Mouse (Mus musculus) forebrain, embryonic 15.5 days (tissue): ENCODE measurements around the gene S100a7a. TPM values are rescaled to one million over a fixed set of nuclear protein-coding genes. Genes with fewer than 3 reads are reported as not detected.

ENCODE experiments used
- ATAC-seq: fragments of 200-750 bp; cut with Nextera tagmentation; replicated peaks from 2 replicates; pipeline ENCODE4 v1.8.0; 2017; ENCODE audit warnings: mild to moderate bottlenecking, moderate TSS enrichment, moderate library complexity
- H3K27ac ChIP-seq: fragments of 300-500 bp; sonication (generic); replicated peaks from 2 replicates; pipeline ENCODE4 v1.5.1; 2015; ENCODE audit warnings: mild to moderate bottlenecking, inconsistent platforms
- H3K27me3 ChIP-seq: fragments of 300-500 bp; sonication (generic); 2 replicates; pipeline ENCODE4 v1.6.1; 2015; ENCODE audit warnings: inconsistent platforms
- H3K36me3 ChIP-seq: fragments of 300-500 bp; sonication (generic); 2 replicates; pipeline ENCODE4 v1.6.1; 2015; ENCODE audit warnings: mild to moderate bottlenecking, inconsistent platforms
- H3K4me1 ChIP-seq: fragments of 300-500 bp; sonication (generic); 2 replicates; pipeline ENCODE4 v1.6.1; 2015; ENCODE audit warnings: inconsistent platforms
- H3K4me2 ChIP-seq: fragments of 300-500 bp; sonication (generic); replicated peaks from 2 replicates; pipeline ENCODE4 v1.6.1; 2015; ENCODE audit warnings: mild to moderate bottlenecking, inconsistent platforms
- H3K4me3 ChIP-seq: fragments of 300-500 bp; sonication (generic); 2 replicates; pipeline ENCODE4 v1.5.1; 2015; ENCODE audit warnings: mild to moderate bottlenecking, inconsistent platforms
- H3K9ac ChIP-seq: fragments of 300-500 bp; sonication (generic); replicated peaks from 2 replicates; pipeline ENCODE4 v1.6.1; 2015; ENCODE audit warnings: mild to moderate bottlenecking, inconsistent platforms
- H3K9me3 ChIP-seq: fragments of 300-500 bp; sonication (generic); 2 replicates; pipeline ENCODE4 v1.6.1; 2016; ENCODE audit warnings: inconsistent platforms
- WGBS: fragments of 180-500 bp; shearing (Covaris S2); methylation state at CpG from one replicate; pipeline ENCODE4 v1.1.7; 2015; ENCODE audit warnings: mixed read lengths; 5-methylcytosine and 5-hydroxymethylcytosine counted together
- polyA plus RNA-seq: library from polyadenylated mRNA; unstranded; fragments of >200 nt; fragmentation: Nextera tagmentation; extraction: Ambion mirVana; gene quantifications from 2 replicates; pipeline ENCODE4 v1.2.1, GENCODE M21; 2015

Gene S100a7a
- polyA plus RNA-seq: not detected in 2 replicates

DNA sequence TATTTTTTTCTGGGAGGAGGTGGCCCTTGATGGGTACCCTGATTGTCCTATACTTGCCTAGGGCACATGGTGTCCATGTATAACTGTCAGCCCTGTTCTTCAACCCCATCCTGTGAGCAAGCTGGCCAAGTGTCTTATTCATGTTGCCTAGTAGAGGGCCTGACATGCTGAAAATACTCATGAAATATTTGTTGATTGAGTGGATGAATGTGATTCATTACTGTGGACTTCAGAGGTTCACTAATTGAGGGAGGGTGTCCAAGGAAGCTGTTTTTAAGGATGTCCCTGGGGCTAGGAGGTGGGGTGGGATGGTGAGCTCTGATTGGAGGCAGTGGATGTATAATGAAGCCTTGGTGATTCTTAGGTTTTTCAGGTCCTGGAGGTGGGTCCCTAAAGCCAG is at the start of gene S100a7a:
S100a7a (plus strand) TSS at position 301 of the 400 bp plus-strand sequence.
- Histone ChIP-seq H3K4me1 (no peaks in the 10 kb centered on the region), H3K4me2 (no peak within 1 kb of the TSS), H3K27me3 (no peaks in the 10 kb centered on the region), H3K9me3 (no peaks in the 10 kb centered on the region), H3K36me3 (no peaks in the 10 kb centered on the region), H3K9ac (no peak within 1 kb of the TSS), H3K27ac (no peak within 1 kb of the TSS), H3K4me3 (no peak within 1 kb of the TSS)
- no peak for ATAC-seq

DNA sequence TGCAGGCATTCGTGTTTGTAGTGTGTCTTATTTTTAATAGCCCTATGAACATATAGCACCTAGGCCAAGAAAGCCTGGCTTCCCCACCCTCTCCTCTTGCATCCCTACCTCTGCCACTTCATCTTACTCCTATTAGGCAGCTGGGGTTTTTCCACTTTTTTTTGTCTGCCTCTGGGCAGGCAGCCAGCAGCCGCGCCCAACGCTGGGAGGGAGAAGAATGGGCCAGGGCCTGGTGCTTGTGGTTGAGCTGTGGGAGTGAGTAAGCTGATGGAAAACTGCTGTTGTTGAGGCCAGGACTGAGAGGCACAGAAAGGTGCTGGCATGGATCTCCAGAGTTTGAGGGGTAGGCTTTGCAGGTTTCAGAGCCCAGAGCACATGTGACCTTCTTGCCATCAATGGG is 49.4 kb upstream of the S100a7a start:
- WGBS: 18% methylated on average over 4 of the region's 4 CpGs
- Histone ChIP-seq H3K27ac (peak overlapping the region; percentile 41; the same call in 1 of the 2 replicates), H3K4me1 (peaks cover 12% of the 10 kb centered on the region), H3K36me3 (no peaks in the 10 kb centered on the region), H3K9me3 (no peaks in the 10 kb centered on the region), H3K4me3 (no peak overlapping the region), H3K4me2 (no peak overlapping the region), H3K27me3 (no peaks in the 10 kb centered on the region), H3K9ac (no peak overlapping the region)
- peak; percentile 79 for ATAC-seq

DNA sequence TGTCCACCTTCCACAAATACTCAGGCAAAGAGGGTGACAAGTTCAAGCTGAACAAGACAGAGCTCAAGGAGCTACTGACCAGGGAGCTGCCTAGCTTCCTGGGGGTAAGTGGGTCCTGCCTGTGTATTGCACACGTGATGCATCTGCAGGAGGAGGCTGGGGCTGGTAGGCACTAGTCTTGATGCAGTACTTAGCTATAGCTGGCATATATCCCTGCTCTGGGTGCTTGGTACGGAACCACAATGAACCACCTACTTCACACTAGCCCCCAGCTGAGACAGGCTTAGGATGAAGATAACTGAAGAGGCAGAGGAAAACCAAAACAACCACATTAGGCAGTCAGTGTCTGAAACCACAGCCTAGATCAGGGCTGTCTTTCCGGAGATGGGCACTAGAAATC is 48.8 kb upstream of the S100a7a start:
- ATAC-seq: 0 out of 2 replicates have a peak, but pooled peaks have one; percentile 1
- Histone ChIP-seq H3K4me3 (no peak overlapping the region), H3K4me2 (no peak overlapping the region), H3K9ac (no peak overlapping the region), H3K27ac (0 out of 2 replicates have a peak overlapping the region, but pooled peaks have one; percentile 41), H3K4me1 (peaks cover 12% of the 10 kb centered on the region), H3K9me3 (no peaks in the 10 kb centered on the region), H3K27me3 (no peaks in the 10 kb centered on the region), H3K36me3 (no peaks in the 10 kb centered on the region)
- 81% methylated on average over 3 of the region's 3 CpGs for WGBS

- Histone ChIP-seq H3K4me3 (no peak overlapping the region), H3K36me3 (no peaks in the 10 kb centered on the region), H3K27me3 (no peaks in the 10 kb centered on the region), H3K9ac (no peak overlapping the region), H3K4me2 (no peak overlapping the region), H3K9me3 (no peaks in the 10 kb centered on the region), H3K27ac (no peak overlapping the region), H3K4me1 (peaks cover 12% of the 10 kb centered on the region)
- ATAC-seq: no peak
- 97% methylated on average over 2 of the region's 2 CpGs for WGBS
Measured at GRCm38 (mm10) chr3:90605736-90606135, 48.1 kb upstream of the S100a7a start.

DNA sequence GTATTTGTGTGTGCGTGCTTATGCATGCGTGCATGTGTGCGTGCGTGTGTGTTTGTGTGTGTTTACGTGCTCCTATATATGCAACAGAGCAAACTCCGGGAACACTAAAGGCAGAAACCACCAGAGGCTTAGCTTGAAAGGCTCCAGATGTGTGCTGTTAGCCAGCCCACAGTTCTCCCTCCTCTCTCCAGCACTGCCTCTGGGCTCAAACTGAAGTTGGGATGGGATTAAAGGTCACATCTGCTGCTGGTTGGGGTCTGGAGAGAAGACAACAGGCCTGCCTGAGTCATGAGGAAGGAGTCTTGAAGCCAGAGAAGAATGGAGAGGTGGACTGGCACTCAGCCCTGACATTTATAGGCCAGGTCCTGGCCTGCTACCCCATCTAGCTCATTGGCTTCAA is 47.6 kb upstream of the S100a7a start:
- no peak overlapping the region for H3K27ac ChIP-seq
- no peak overlapping the region for H3K4me2 ChIP-seq
- H3K36me3 ChIP-seq: no peaks in the 10 kb centered on the region
- H3K9me3 ChIP-seq: no peaks in the 10 kb centered on the region
- H3K9ac ChIP-seq: no peak overlapping the region
- 96% methylated on average over 6 of the region's 6 CpGs for WGBS
- no peak for ATAC-seq
- no peak overlapping the region for H3K4me3 ChIP-seq
- H3K4me1 ChIP-seq: peaks cover 12% of the 10 kb centered on the region
- H3K27me3 ChIP-seq: no peaks in the 10 kb centered on the region

DNA sequence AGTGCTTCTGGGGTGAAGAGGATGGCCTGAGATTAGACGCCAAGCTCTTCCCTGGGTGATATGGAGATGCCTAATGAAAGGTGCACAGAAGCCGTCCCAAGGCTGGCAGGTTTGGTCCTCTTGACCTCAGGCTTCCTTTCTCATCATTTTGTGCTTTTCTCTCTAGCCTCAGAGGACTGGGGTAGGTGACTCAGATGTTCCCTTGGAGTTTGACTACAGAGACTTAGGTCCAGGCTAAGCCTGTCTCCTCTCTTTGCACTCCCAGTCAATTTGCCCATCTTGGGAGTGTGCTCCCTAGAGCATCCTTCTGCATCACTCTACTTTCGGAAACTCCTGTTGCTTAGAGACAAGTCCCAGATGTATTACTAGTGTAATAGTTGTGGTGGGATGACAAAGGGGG is 46.5 kb upstream of the S100a7a start:
- H3K4me2 ChIP-seq: no peak overlapping the region
- H3K9me3 ChIP-seq: no peaks in the 10 kb centered on the region
- no peak overlapping the region for H3K27ac ChIP-seq
- WGBS: 91% methylated on average over 3 of the region's 3 CpGs
- H3K36me3 ChIP-seq: no peaks in the 10 kb centered on the region
- H3K9ac ChIP-seq: no peak overlapping the region
- no peak for ATAC-seq
- H3K4me1 ChIP-seq: peaks cover 12% of the 10 kb centered on the region
- no peaks in the 10 kb centered on the region for H3K27me3 ChIP-seq
- H3K4me3 ChIP-seq: no peak overlapping the region

DNA sequence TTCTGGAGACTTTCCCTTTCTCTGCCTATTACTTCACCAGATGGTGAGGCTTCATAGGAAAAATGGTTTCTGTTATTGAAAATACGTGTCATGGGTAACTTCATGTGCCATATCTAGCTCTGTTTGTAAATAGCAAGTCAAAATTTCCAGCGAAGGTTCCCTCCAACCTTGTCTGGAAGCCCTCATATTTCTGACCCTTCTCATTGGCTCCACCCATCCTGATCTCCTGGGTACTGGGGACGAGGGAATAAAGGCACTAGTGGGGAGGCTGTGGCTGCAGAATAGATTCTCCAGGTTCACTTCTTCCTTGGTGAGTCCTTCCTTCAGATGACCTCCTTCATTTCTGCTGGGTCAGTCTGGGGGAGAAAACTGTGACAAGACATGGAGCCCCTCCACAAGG is 45.6 kb upstream of the S100a7a start, which contains the start of gene S100a5:
S100a5 (plus strand) TSS at position 301 of the 400 bp plus-strand sequence.
- Histone ChIP-seq H3K9ac (no peak within 1 kb of the TSS), H3K36me3 (no peaks in the 10 kb centered on the region), H3K27ac (no peak within 1 kb of the TSS), H3K4me3 (no peak within 1 kb of the TSS), H3K27me3 (no peaks in the 10 kb centered on the region), H3K4me2 (no peak within 1 kb of the TSS), H3K4me1 (peaks cover 17% of the 10 kb centered on the region), H3K9me3 (no peaks in the 10 kb centered on the region)
- no peak for ATAC-seq
- 58% methylated on average over 3 of the region's 3 CpGs for whole genome bisulfite sequencing

- H3K9ac ChIP-seq: no peak overlapping the region
- H3K4me3 ChIP-seq: no peak overlapping the region
- peaks cover 14% of the 10 kb centered on the region for H3K4me1 ChIP-seq
- no peaks in the 10 kb centered on the region for H3K27me3 ChIP-seq
- no peak overlapping the region for H3K4me2 ChIP-seq
- no peak for ATAC-seq
- H3K36me3 ChIP-seq: no peaks in the 10 kb centered on the region
- H3K27ac ChIP-seq: no peak overlapping the region
- H3K9me3 ChIP-seq: no peaks in the 10 kb centered on the region
Measured at GRCm38 (mm10) chr3:90609102-90609501, 44.7 kb upstream of the S100a7a start.

- no peaks in the 10 kb centered on the region for H3K36me3 ChIP-seq
- peaks cover 5% of the 10 kb centered on the region for H3K4me1 ChIP-seq
- WGBS: 96% methylated on average over 3 of the region's 3 CpGs
- H3K9me3 ChIP-seq: no peaks in the 10 kb centered on the region
- H3K4me3 ChIP-seq: no peak overlapping the region
- ATAC-seq: no peak
- no peak overlapping the region for H3K9ac ChIP-seq
- no peaks in the 10 kb centered on the region for H3K27me3 ChIP-seq
- H3K4me2 ChIP-seq: no peak overlapping the region
- no peak overlapping the region for H3K27ac ChIP-seq
Measured at GRCm38 (mm10) chr3:90611494-90611893, 42.3 kb upstream of the S100a7a start.

DNA sequence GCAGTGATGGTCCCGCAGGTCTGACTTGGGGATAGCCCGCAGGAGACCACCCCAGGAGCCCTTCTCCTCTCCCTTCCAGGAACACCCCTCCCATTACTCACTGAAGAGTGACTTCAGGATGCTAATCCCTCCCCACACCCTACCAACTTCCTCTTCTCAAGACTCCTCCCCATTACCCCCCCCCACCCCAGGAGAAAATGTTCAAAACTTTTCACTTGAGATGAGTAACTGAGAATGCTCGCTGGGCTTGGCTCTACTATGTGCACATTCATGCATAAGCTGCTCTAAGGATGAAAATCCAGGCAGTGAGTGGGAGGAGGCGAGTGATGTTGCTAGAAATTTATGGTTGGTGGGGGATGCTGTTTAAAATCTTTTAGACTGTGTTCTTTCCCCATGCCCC is 41.8 kb upstream of the S100a7a start:
- Histone ChIP-seq H3K9ac (no peak overlapping the region), H3K27ac (no peak overlapping the region), H3K9me3 (no peaks in the 10 kb centered on the region), H3K4me1 (peaks cover 5% of the 10 kb centered on the region), H3K4me2 (no peak overlapping the region), H3K27me3 (no peaks in the 10 kb centered on the region), H3K36me3 (no peaks in the 10 kb centered on the region), H3K4me3 (no peak overlapping the region)
- WGBS: 65% methylated on average over 4 of the region's 4 CpGs
- no peak for ATAC-seq

- peak within 1 kb of the TSS; percentile 44 for H3K4me2 ChIP-seq
- 0 out of 2 replicates have a peak within 1 kb of the TSS, but pooled peaks have one; percentile 2 for H3K9ac ChIP-seq
- no peaks in the 10 kb centered on the region for H3K36me3 ChIP-seq
- H3K4me3 ChIP-seq: peak within 1 kb of the TSS; percentile 23
- no peaks in the 10 kb centered on the region for H3K27me3 ChIP-seq
- ATAC-seq: peak; percentile 69; the same call in 1 of the 2 replicates
- H3K4me1 ChIP-seq: peaks cover 5% of the 10 kb centered on the region
- H3K9me3 ChIP-seq: no peaks in the 10 kb centered on the region
- under 1% methylated on average over 23 of the region's 23 CpGs for whole genome bisulfite sequencing
- H3K27ac ChIP-seq: no peak within 1 kb of the TSS
Measured at GRCm38 (mm10) chr3:90612728-90613291, 41.0 kb upstream of the S100a7a start, which contains the start of gene S100a6. TSS of gene S100a6 (plus strand) at chr3:90612882.

DNA sequence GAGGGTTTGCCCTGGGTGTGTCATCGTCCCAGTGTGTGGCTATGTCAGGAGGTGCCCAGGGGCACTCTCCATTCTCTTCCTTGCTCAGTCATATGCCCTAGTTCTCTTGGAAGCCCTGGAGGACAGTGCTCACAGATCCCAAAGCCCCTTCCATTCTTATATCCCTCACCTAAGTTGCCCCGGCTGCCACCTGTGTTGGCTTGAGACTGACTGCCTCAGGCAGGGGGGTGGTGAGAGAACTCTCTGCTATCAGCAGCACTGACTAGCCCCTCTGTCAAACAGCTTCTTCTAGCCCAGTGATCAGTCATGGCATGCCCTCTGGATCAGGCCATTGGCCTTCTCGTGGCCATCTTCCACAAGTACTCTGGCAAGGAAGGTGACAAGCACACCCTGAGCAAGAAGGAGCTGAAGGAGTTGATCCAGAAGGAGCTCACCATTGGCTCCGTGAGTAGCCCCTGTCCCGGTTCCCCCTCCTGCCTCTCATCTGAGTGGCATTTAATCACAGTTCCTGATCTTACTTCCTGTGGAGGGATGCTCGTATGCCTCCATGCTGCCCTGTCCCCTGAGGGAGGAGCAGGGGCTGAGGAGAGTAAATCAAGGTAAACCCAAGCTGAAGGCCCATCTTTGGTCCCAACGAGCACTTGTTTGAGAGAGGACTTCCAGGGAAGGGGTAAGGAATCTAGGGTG is 40.2 kb upstream of the S100a7a start:
- no peak overlapping the region for H3K4me3 ChIP-seq
- 72% methylated on average over 7 of the region's 7 CpGs for WGBS
- H3K9ac ChIP-seq: no peak overlapping the region
- H3K4me2 ChIP-seq: peak overlapping the region; percentile 44
- no peak for ATAC-seq
- no peaks in the 10 kb centered on the region for H3K36me3 ChIP-seq
- no peaks in the 10 kb centered on the region for H3K27me3 ChIP-seq
- no peaks in the 10 kb centered on the region for H3K9me3 ChIP-seq
- H3K27ac ChIP-seq: no peak overlapping the region
- H3K4me1 ChIP-seq: peaks cover 5% of the 10 kb centered on the region
